Mouse (Mus musculus) yolk sac, embryonic 10.5 days (tissue): ENCODE results near the gene Hecw1.
"Not testable (repeated sequence)": the region's sequence is repeated elsewhere in the genome, so short reads cannot be mapped to it uniquely, and the experiment has no call there.

Experiments
- DNase-seq: peaks from one replicate; pipeline ENCODE4 v3.0.0-alpha.2; 2017; ENCODE audit warnings: low spot score

The Hecw1 gene

GRCm38 (mm10) chr13:14365546-14365945, 157.5 kb downstream of the Hecw1 start:
- DNase-seq, result no peak

- no peak for DNase-seq
Measured at GRCm38 (mm10) chr13:14327252-14327651, 195.8 kb downstream of the Hecw1 start.

GRCm38 (mm10) chr13:14306617-14307016, 216.4 kb downstream of the Hecw1 start:
- no peak for DNase-seq

GRCm38 (mm10) chr13:14304103-14304502, 218.9 kb downstream of the Hecw1 start:
- DNase-seq, result peak; percentile 13

GRCm38 (mm10) chr13:14302921-14303320, 220.1 kb downstream of the Hecw1 start:
- no peak for DNase-seq

GRCm38 (mm10) chr13:14290016-14290415, 233.0 kb downstream of the Hecw1 start:
- no peak for DNase-seq

- no peak for DNase-seq
Measured at GRCm38 (mm10) chr13:14271476-14271875, 251.6 kb downstream of the Hecw1 start.

- DNase-seq, result not testable (repeated sequence)
Measured at GRCm38 (mm10) chr13:14260939-14261338, 262.1 kb downstream of the Hecw1 start.

GRCm38 (mm10) chr13:14245946-14246345, 277.1 kb downstream of the Hecw1 start:
- no peak for DNase-seq

- DNase-seq, result no peak
Measured at GRCm38 (mm10) chr13:14179669-14180068, 343.4 kb downstream of the Hecw1 start.

GRCm38 (mm10) chr13:14177989-14178388, 345.0 kb downstream of the Hecw1 start:
- DNase-seq, result no peak
